Mouse (Mus musculus) Muller cell, postnatal 12 days (primary cell): ENCODE measurements around the gene C1qtnf1.

Experiments used
- DNase-seq: peaks from one replicate; pipeline ENCODE4 v3.0.0-alpha.2; 2015; ENCODE audit errors: inconsistent ontology term

The C1qtnf1 gene

GRCm38 (mm10) chr11:118434093-118434492, 6.1 kb downstream of the C1qtnf1 start:
- no peak for DNase-seq

- DNase-seq, result peak; percentile 83
Measured at GRCm38 (mm10) chr11:118436471-118436935, 8.5 kb downstream of the C1qtnf1 start.

DNA sequence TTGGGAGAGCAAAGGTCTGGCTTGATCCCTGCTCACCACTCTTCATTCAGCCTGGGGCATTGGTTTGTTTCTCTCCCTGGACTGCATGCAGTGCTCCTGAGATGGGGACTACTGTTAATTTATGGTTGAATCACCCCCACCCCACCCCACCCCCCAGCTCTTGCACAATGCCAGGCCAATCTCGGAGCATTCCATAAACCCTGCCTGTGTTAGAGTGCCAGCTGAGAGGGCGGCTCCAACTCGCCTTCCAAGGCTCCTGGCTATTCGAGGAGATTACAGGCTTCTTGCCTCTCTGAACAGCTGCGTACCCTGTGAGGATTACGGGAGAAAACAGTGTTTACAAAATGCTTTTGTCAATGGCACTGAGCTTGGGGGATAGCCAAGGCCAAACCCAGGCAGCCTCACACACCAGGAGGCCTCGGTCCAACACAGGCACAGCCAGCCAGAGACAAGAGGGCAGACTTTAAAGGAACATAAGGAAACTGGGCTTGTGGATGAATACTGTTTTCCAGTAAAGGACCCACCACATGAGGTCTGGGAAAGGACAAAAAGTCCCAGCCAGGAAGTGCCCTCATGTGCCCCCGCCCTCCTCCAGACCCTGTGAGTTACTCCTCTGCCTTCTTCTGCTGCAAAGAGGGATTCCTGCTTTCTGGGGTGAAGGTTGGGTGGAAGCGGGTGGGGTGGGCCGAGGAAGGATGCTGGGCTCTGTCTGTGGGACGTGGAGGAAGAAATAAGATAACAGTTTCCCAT, 10.8 kb downstream of the C1qtnf1 start:
- peak; percentile 81 for DNase-seq

- DNase-seq, result no peak
Measured at GRCm38 (mm10) chr11:118442691-118443090, 14.7 kb downstream of the C1qtnf1 start.

DNA sequence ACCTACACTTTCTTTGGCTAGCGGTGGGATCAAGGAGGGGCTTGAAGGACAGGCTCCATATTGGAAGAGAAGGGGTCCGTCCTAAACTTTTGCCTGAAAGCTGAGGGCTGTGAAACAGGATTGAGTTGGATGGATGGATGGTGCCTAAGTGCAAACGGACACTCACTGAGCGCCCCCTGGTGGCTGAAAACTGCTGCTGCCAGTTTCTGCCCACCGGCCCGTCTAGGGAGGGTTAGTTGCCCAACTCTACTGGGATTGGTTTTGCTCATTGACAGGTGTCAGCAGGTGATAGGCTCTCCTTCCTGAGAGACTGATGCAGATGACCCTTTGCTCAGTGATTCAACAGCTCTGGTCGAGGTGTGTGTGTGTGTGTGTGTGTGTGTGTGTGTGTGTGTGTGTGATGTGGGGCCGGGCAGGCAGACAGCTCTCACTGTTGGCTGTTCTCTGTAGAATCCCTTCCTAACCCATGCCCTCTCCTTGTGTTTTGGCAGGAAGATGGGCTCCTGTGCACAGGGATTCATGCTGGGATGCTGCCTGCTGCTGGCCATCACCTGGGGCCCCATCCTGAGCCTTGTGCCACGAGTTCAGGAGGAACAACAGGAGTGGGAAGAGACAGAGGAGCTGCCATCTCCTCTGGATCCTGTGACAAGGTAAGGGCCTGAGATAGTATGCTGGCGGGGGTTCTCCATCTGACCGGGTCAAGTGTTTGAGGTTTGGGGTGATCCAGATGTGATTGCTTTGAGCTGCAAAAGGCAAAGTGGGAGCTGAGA, 15.4 kb downstream of the C1qtnf1 start:
- DNase-seq, result peak; percentile 72

GRCm38 (mm10) chr11:118445843-118446242, 17.8 kb downstream of the C1qtnf1 start:
- peak; percentile 50 for DNase-seq

GRCm38 (mm10) chr11:118447346-118447745, 19.3 kb downstream of the C1qtnf1 start:
- DNase-seq, result no peak

DNA sequence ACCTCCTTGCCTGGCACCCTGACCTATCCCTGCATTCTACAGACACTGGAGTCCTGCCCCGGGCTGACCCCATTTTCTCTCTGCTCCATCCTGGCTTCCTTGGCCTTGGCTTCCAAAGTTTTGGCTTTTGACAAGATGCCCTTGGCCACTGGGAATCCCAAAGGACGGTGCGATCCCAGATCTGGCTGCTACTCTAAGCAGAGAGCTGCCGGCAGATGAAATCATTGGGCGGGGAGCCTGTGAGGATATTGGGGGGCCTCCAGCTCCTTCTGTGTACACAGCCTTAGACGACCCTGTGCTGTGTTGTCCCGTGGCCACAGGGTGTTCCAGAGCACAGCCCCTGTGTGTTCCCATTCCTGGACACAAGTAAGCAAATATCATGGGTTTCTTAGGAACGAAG, 20.4 kb downstream of the C1qtnf1 start:
- DNase-seq, result no peak

DNA sequence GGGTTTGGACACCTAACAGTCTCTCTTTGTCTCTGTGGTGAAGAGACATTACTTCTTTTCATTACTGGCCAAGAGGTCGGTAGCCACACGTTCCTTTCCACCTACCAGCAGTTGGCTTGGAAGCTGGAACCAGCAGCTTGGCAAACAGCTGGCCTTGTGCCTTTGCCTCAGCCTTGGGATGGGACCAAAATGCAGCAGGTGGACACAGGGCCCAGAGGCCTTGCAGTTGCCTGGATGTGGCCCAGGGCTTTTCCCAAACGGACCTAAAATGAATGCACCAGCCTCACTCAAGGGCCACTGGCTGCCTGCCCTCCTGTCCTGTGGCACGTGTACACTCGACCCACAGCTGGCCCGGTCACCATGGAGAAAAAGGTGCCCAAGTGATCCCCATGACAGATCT, 23.2 kb downstream of the C1qtnf1 start:
- DNase-seq, result no peak

DNA sequence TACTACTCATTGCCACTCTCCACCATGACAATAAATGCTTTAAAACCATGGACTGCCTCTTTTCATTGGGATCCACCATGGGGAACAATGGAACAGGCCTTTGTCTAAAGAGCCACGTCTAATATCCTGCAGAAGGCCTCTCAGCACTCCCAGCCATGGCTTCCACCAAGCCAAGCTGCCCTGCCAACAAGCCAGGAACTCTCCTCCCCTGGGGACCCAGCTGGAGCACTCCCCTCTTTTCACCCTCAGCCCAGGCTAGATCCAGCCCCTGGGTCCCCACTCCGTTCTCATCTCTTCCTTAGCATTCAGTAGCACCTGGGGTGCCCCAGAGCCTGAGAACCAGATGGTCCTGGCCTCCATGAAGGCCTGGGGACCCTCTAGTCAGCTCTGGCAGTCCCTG, 25.0 kb downstream of the C1qtnf1 start:
- DNase-seq, result no peak

GRCm38 (mm10) chr11:118453886-118454671, 26.1 kb downstream of the C1qtnf1 start:
- no peak for DNase-seq

- no peak for DNase-seq
Measured at GRCm38 (mm10) chr11:118455788-118456187, 27.8 kb downstream of the C1qtnf1 start.

DNA sequence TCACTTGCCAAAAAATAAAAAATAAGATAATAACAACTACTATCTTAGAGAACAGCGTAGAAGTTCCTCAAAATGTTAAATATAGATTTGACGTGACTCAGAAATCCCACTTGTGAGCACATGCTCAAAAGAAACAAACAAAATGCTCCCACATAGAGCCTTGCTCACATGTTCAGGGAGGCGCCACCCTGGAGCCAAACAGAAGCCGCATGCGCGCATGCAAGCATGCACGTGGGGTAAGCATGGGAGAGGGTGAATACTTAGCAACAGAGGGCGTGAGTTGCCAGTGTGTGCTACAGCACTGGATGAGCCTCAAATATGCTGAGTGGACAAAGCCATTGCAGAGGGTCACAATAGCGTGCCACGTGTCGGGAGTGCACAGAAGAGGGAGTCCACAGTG, 28.9 kb downstream of the C1qtnf1 start:
- DNase-seq, result no peak

DNA sequence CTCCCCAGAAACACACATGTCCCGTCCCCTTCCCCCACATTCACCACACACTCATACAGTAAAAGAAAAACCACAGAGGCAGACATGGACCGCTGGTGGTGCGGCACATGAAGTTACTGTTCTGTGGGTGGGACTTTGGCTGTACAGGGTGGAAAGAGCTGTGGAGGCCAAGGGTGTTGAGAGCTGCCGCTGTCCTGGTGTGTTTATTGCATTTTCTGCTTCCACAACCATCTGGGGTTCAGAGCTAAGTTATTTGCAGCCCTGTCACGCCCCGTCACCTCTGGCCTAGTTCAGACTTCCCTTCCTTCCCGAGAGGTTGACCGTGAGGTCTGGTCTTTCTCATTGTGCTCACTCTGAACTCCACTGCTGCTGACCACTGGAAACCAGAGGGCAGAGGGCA, 31.0 kb downstream of the C1qtnf1 start:
- no peak for DNase-seq

DNA sequence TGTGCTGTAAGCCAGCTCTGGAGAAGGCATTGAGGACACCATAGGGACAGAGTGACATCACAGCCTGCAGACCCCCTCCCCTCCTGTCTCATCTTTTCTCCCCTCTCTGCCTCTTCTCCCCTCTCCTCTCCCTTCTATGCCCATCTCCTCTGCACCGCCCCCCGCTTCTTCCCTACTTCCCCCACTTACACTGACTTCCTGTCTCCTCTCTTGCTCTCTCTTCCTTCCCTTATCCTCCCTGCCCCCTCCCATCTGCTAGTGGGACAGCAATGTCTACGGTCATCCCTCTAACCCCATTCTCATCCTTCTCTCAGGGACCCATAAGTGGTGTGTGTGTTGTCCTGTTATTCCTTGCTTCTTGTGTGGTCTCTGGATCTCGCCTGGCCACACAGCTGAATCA, 31.5 kb downstream of the C1qtnf1 start:
- no peak for DNase-seq

GRCm38 (mm10) chr11:118460280-118460679, 32.3 kb downstream of the C1qtnf1 start:
- DNase-seq, result no peak

DNA sequence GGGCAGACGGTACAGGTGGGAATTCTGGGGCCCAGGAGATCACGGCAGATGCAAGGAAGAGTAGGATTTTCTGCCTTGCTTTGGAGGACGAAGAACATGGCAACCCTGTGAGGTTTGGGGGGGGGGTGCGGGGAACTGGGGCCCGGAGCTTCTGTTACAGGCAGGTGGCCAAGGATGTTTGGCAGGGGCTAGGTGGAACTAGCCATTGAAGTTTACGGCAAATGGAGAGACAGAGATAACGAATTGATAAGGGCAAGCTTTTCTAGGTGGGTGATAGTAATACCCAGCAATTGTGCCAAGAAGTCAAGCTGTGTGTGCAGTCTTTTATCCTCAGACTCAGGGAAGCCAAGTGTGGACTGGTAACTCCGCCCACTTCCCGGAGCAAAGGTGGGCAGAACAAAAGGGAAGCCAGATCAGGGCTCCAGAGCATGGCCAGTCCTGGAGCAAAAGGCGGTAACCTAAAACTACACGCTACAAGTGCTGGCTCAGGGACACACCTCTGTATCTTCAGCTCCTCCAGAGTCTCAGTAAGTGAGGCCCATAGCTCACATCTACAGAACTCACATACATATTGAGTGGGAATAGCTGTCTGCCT, 39.5 kb downstream of the C1qtnf1 start:
- DNase-seq, result no peak

GRCm38 (mm10) chr11:118469509-118470160, 41.6 kb downstream of the C1qtnf1 start:
- DNase-seq, result no peak

DNA sequence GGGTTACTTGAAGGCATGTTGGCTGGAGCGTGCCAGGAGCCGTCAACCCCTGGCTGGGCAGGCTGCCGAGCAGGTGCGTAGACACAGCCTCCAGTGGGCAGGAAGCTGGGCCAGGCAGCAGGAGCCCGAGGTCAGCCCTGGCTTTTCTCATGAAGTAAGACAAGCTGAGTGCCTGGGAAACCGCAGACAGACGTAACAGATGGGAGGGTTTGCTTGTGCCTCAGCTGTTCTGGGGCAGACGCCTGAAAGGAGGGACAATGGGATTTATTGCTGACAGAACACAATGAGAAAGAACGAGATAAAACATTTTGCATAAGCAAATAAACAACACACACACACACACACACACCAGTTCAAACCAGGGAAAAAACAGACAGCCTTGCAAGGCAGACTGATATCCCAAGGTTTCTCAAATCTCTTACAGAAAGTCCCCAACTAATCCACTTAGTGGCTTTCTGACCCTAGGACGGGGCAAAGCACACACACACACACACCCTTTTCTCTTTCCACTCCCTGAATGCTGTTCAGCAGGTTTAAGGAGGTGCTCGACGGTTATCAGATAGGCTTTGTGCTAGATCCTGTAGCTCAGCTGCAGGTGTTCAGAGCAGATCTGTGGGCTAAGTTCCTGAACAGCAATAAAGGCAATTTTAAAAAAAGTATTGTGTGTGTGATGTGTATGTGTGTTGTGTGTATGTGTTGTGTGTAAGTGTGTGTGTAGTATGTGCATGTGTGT, 42.4 kb downstream of the C1qtnf1 start:
- peak; percentile 42 for DNase-seq

- DNase-seq, result no peak
Measured at GRCm38 (mm10) chr11:118471676-118472075, 43.7 kb downstream of the C1qtnf1 start.

GRCm38 (mm10) chr11:118473161-118473560, 45.2 kb downstream of the C1qtnf1 start:
- no peak for DNase-seq
